Mouse (Mus musculus) heart, postnatal 0 days (tissue): ENCODE measurements around the gene AC109138.7. TPM values are rescaled to one million over a fixed set of nuclear protein-coding genes. Genes with fewer than 3 reads are reported as not detected.

Source experiments
- ATAC-seq: fragments of 200-750 bp; cut with Nextera tagmentation; 2 replicates; pipeline ENCODE4 v1.8.0; 2017; ENCODE audit warnings: low read depth, moderate number of reproducible peaks, moderate library complexity; ENCODE audit not compliant: insufficient read depth
- DNase-seq: peaks from one replicate; pipeline ENCODE4 v3.0.0-alpha.2; 2016; ENCODE audit warnings: low spot score
- H3K27ac ChIP-seq: fragments of 300-500 bp; sonication (generic); 2 replicates; pipeline ENCODE4 v1.5.1; 2014; ENCODE audit warnings: low read depth, mild to moderate bottlenecking
- H3K27me3 ChIP-seq: fragments of 300-500 bp; sonication (generic); 2 replicates; pipeline ENCODE4 v1.6.1; 2014; ENCODE audit warnings: low read length, mixed read lengths; ENCODE audit not compliant: control insufficient read depth, insufficient read depth
- H3K36me3 ChIP-seq: fragments of 300-500 bp; sonication (generic); replicated peaks from 2 replicates; pipeline ENCODE4 v1.6.1; 2014; ENCODE audit warnings: low read length, mixed read lengths; ENCODE audit not compliant: control insufficient read depth, insufficient read depth
- H3K4me1 ChIP-seq: fragments of 300-500 bp; sonication (generic); 2 replicates; pipeline ENCODE4 v1.6.1; 2014; ENCODE audit warnings: antibody characterized with exemption; ENCODE audit not compliant: control insufficient read depth, insufficient read depth
- H3K4me2 ChIP-seq: fragments of 300-500 bp; sonication (generic); 2 replicates; pipeline ENCODE4 v1.6.1; 2014; ENCODE audit warnings: low read depth, mild to moderate bottlenecking, low read length, moderate library complexity
- H3K4me3 ChIP-seq: fragments of 300-500 bp; sonication (generic); 2 replicates; pipeline ENCODE4 v1.5.1; 2014; ENCODE audit warnings: low read depth, low read length
- H3K9ac ChIP-seq: fragments of 300-500 bp; sonication (generic); replicated peaks from 2 replicates; pipeline ENCODE4 v1.6.1; 2014; ENCODE audit warnings: low read depth, low read length, mixed read lengths
- H3K9me3 ChIP-seq: fragments of 300-500 bp; sonication (generic); replicated peaks from 2 replicates; pipeline ENCODE4 v1.6.1; 2016; ENCODE audit warnings: low read length; ENCODE audit not compliant: control insufficient read depth
- CTCF ChIP-seq: IDR thresholded peaks from 2 replicates; pipeline ENCODE4 v1.5.1; 2016; ENCODE audit warnings: antibody characterized with exemption, control low read depth, low read depth
- EP300 ChIP-seq: IDR thresholded peaks from 2 replicates; pipeline ENCODE4 v1.6.1; 2016; ENCODE audit warnings: antibody characterized with exemption, low read depth
- WGBS: fragments of 180-500 bp; shearing (Covaris S2); extraction: QIAGEN DNeasy Blood & Tissue Kit; methylation state at CpG from one replicate; pipeline ENCODE4 v1.1.7; 2014; 5-methylcytosine and 5-hydroxymethylcytosine counted together
- polyA plus RNA-seq: library from polyadenylated mRNA; unstranded; fragments of >200 nt; fragmentation: Nextera tagmentation; extraction: Ambion mirVana; gene quantifications from 2 replicates; pipeline ENCODE4 v1.2.1, GENCODE M21; 2015
- total RNA-seq: library from RNA; depleted of rRNA; stranded (reverse); fragments of >200 nt; gene quantifications from 2 replicates; pipeline ENCODE4 v1.2.3, GENCODE M21; 2014; ENCODE audit warnings: low replicate concordance

AC109138.7 gene
- total and polyA plus RNA-seq, 2 experiments from 2014 or later, result not detected

DNA sequence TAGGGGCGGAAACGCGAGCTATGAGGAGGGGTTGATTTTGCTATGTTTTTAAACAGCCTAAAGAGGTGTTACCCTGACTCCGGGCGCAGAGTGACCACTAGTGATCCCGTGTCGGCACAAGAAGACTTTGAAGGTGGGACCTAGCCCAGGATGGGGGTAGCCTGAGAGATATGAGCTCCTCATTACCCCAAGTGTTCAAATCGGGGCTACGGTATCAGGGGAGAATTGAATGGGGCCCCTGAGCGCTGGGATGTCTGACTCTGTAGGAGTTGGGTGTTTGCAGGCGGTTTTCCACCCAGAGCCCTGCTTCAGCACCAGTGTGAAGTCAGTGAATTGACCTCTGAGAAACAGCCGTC lies 43.7 kb downstream of the AC109138.7 start:
- H3K4me1 ChIP-seq, result 0 out of 2 replicates have a peak, but pooled peaks cover 3% of the 10 kb centered on the region
- H3K9ac ChIP-seq, result peak overlapping the region; percentile 32; the same call in 1 of the 2 replicates
- H3K9me3 ChIP-seq, result no peaks in the 10 kb centered on the region
- TF ChIP-seq EP300, result no peak
- no peaks in the 10 kb centered on the region for H3K36me3 ChIP-seq
- peak overlapping the region; percentile 70 for H3K4me3 ChIP-seq
- DNase-seq, result no peak
- peak overlapping the region; percentile 39; the same call in 1 of the 2 replicates for H3K27ac ChIP-seq
- ATAC-seq, result no peak
- H3K27me3 ChIP-seq, result no peaks in the 10 kb centered on the region
- 18% methylated on average over 12 of the region's 12 CpGs for WGBS
- peak overlapping the region; percentile 89 for H3K4me2 ChIP-seq

DNA sequence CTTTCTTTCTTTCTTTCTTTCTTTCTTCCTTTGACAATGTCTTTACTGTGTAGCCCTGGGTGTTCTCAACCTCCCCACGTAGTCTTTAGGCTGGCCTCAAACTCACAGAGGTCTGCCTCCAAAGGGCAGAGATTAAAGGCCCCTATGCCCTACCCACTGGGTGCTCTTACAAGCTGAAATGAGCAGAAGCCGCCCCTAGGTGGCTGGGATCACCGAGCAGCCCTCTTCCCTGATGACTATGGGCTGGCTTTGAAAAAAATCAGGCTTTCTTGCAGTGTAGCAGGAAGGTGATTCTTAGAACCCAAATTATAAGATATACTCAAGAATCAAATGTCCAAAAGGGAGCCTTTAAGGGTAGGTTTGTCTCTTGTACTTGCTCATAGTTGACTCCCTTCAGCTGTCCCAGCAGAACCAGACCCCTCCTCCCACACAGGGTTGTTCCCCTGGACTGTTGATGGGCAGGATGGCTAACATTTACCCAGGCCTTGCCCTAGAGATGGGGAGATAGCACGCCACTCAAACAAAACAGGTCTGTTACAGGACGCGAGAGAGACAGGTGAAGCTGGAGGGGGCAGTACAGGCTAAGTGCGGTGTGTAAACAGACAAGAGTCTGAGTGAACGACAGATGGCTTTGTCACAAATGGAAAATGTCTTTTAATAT lies 47.0 kb downstream of the AC109138.7 start:
- no peaks in the 10 kb centered on the region for H3K27me3 ChIP-seq
- DNase-seq (no peak), ATAC-seq (no peak)
- no peak overlapping the region for H3K27ac ChIP-seq
- H3K9ac ChIP-seq, result no peak overlapping the region
- no peaks in the 10 kb centered on the region for H3K36me3 ChIP-seq
- no peak overlapping the region for H3K4me3 ChIP-seq
- 63% methylated on average over 8 of the region's 8 CpGs for WGBS
- no peak overlapping the region for H3K4me2 ChIP-seq
- TF ChIP-seq EP300, result no peak
- peak; percentile 28; the same call in 1 of the 2 replicates for TF ChIP-seq CTCF
- no peaks in the 10 kb centered on the region for H3K4me1 ChIP-seq
- no peaks in the 10 kb centered on the region for H3K9me3 ChIP-seq

DNA sequence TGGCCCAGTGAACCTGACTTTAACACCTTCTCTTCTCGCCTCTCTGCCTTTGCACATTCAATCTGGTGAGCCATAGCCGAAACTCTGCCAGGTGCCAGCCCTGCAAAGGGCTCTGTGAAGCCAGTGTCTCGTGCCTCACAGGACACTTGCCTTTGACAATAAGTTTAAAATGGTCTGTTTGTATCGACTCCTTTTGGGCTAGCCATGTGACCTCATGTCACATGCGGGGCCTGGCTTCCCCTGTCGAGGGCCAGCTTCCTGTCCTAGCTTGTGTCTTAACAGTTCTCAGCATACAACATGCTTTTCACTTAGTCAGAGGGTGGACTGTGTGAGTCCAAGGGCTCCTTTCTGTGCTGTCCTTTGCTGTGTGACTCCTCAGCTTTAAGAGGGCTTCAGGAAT lies 48.6 kb downstream of the AC109138.7 start:
- no peak for DNase-seq
- no peaks in the 10 kb centered on the region for H3K4me1 ChIP-seq

DNA sequence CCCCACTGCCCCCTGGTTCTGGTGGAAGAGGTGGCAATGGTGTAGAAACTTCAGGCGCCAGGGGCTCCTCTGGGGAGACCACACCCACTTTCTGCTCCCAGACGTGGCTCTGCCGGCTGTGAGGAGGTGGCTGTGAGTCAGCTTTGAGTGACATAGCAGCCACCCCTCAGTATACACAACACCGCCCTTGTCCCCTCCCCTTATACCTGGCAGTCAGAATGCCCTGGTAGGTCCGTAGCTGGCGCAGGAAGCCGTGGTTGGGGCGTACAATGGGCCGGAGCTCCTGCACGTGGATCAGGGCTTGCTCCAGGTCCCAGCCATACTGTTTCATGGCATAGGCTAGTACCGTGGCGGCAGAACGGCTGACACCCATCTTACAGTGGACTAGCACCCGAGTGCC lies 49.5 kb downstream of the AC109138.7 start:
- H3K4me3 ChIP-seq, result no peak overlapping the region
- H3K9ac ChIP-seq, result no peak overlapping the region
- H3K4me1 ChIP-seq, result no peaks in the 10 kb centered on the region
- H3K27ac ChIP-seq, result no peak overlapping the region
- H3K9me3 ChIP-seq, result no peaks in the 10 kb centered on the region
- H3K27me3 ChIP-seq, result no peaks in the 10 kb centered on the region
- 74% methylated on average over 14 of the region's 14 CpGs for WGBS
- H3K36me3 ChIP-seq, result no peaks in the 10 kb centered on the region
- no peak for ATAC-seq
- H3K4me2 ChIP-seq, result no peak overlapping the region
- no peak for DNase-seq
- no peak for TF ChIP-seq CTCF
- TF ChIP-seq EP300, result no peak

More for the DNA sequence above, 48.6 kb downstream of the AC109138.7 start:
- H3K27me3 ChIP-seq, result no peaks in the 10 kb centered on the region
- no peak overlapping the region for H3K27ac ChIP-seq
- 0 out of 2 replicates have a peak overlapping the region, but pooled peaks have one; percentile 2 for H3K9ac ChIP-seq
- H3K4me3 ChIP-seq, result no peak overlapping the region
- ATAC-seq, result no peak
- TF ChIP-seq EP300, result no peak
- no peak for TF ChIP-seq CTCF
- H3K4me2 ChIP-seq, result no peak overlapping the region
- WGBS, result 61% methylated on average over 6 of the region's 6 CpGs
- no peaks in the 10 kb centered on the region for H3K36me3 ChIP-seq
- H3K9me3 ChIP-seq, result no peaks in the 10 kb centered on the region

DNA sequence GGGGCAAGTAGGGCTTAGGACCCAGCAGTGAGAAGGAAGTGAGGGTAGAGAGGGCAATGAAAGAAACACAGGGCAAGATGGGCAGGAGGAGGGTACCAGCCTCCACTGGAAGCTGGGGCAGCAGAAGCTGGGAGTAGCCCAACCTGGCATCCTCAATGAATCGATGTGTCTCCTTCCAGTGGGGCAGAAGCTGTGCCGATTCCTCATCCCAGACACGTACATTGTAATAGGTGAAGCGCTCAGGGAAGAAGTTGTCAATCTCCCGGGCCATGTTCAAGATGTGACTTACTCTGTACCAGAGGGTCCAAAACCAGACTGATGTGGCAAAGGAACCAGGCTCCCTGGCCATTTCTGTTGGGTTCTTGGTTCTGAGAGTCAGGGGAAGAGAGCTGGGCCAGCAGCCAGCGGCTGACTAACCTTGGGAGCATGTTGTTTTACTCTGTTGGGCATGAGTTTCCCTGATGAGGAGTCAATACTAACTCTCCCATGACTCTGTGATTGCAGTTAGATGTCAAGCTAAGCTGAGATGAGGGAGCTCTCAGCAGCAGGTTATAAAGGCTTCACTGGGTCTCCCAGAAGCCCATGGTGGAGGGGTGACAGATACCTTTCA lies 50.1 kb downstream of the AC109138.7 start:
- Histone ChIP-seq H3K36me3 (no peaks in the 10 kb centered on the region), H3K9me3 (no peaks in the 10 kb centered on the region), H3K9ac (no peak overlapping the region), H3K4me3 (no peak overlapping the region), H3K4me2 (no peak overlapping the region), H3K4me1 (no peaks in the 10 kb centered on the region), H3K27me3 (no peaks in the 10 kb centered on the region), H3K27ac (no peak overlapping the region)
- WGBS, result 92% methylated on average over 6 of the region's 6 CpGs
- ATAC-seq (no peak), DNase-seq (no peak)
- TF ChIP-seq CTCF (no peak), EP300 (no peak)
